Mouse (Mus musculus) heart, embryonic 12.5 days (tissue): Measurements from ENCODE around the gene Gapt. TPM values are rescaled to one million over a fixed set of nuclear protein-coding genes. Genes with fewer than 3 reads are reported as not detected.
"Not testable (repeated sequence)": the region's sequence is repeated elsewhere in the genome, so short reads cannot be mapped to it uniquely, and the experiment has no call there.

Experiments
- ATAC-seq: fragments of 200-750 bp; cut with Nextera tagmentation; 2 replicates; pipeline ENCODE4 v1.8.0; 2017; ENCODE audit warnings: moderate TSS enrichment, moderate library complexity; ENCODE audit not compliant: insufficient number of reproducible peaks, low FRiP score
- H3K27ac ChIP-seq: fragments of 300-500 bp; sonication (generic); 2 replicates; pipeline ENCODE4 v1.5.1; 2016; ENCODE audit warnings: mild to moderate bottlenecking, moderate library complexity; ENCODE audit not compliant: poor library complexity, severe bottlenecking
- H3K27me3 ChIP-seq: fragments of 300-500 bp; sonication (generic); replicated peaks from 2 replicates; pipeline ENCODE4 v1.6.1; 2016; ENCODE audit warnings: mild to moderate bottlenecking, moderate library complexity
- H3K36me3 ChIP-seq: fragments of 300-500 bp; sonication (generic); 2 replicates; pipeline ENCODE4 v1.6.1; 2016; ENCODE audit warnings: mild to moderate bottlenecking, moderate library complexity
- H3K4me1 ChIP-seq: fragments of 300-500 bp; sonication (generic); replicated peaks from 2 replicates; pipeline ENCODE4 v1.6.1; 2016; ENCODE audit warnings: mild to moderate bottlenecking
- H3K4me2 ChIP-seq: fragments of 300-500 bp; sonication (generic); 2 replicates; pipeline ENCODE4 v1.6.1; 2016; ENCODE audit warnings: mild to moderate bottlenecking, moderate library complexity
- H3K4me3 ChIP-seq: fragments of 300-500 bp; sonication (generic); 2 replicates; pipeline ENCODE4 v1.5.1; 2016; ENCODE audit warnings: mild to moderate bottlenecking
- H3K9ac ChIP-seq: fragments of 300-500 bp; sonication (generic); 2 replicates; pipeline ENCODE4 v1.6.1; 2016; ENCODE audit warnings: mild to moderate bottlenecking, moderate library complexity
- H3K9me3 ChIP-seq: fragments of 300-500 bp; sonication (generic); replicated peaks from 2 replicates; pipeline ENCODE4 v1.6.1; 2016; ENCODE audit warnings: mild to moderate bottlenecking, moderate library complexity
- WGBS: fragments of 180-500 bp; shearing (Covaris S2); methylation state at CpG from one replicate; pipeline ENCODE4 v1.1.7; 2016; 5-methylcytosine and 5-hydroxymethylcytosine counted together
- polyA plus RNA-seq: library from polyadenylated mRNA; unstranded; fragments of >200 nt; fragmentation: Nextera tagmentation; extraction: Ambion mirVana; gene quantifications from 2 replicates; pipeline ENCODE4 v1.2.1, GENCODE M21; 2016

Gapt gene
- polyA plus RNA-seq, 1 experiment from 2014 or later, result 0.15 TPM

GRCm38 (mm10) chr13:110394291-110395178 is 37.5 kb upstream of the Gapt start, which contains the start of gene Plk2:
Plk2 (plus strand) TSS chr13:110395046.
- Histone ChIP-seq H3K36me3 (peaks cover 29% of the 10 kb centered on the region), H3K27ac (peak within 1 kb of the TSS; percentile 90), H3K9ac (peak within 1 kb of the TSS; percentile 100), H3K4me3 (peak within 1 kb of the TSS; percentile 97), H3K27me3 (no peaks in the 10 kb centered on the region), H3K9me3 (no peaks in the 10 kb centered on the region), H3K4me1 (peaks cover 33% of the 10 kb centered on the region), H3K4me2 (peak within 1 kb of the TSS; percentile 85)
- peak; percentile 93 for ATAC-seq
- WGBS, result under 1% methylated on average over 71 of the region's 71 CpGs

GRCm38 (mm10) chr13:110392631-110393030 is 35.6 kb upstream of the Gapt start:
- Histone ChIP-seq H3K9ac (no peak overlapping the region), H3K27ac (no peak overlapping the region), H3K4me3 (no peak overlapping the region), H3K36me3 (peaks cover 10% of the 10 kb centered on the region), H3K27me3 (no peaks in the 10 kb centered on the region), H3K9me3 (no peaks in the 10 kb centered on the region), H3K4me1 (peaks cover 15% of the 10 kb centered on the region), H3K4me2 (no peak overlapping the region)
- 48% methylated on average over 3 of the region's 3 CpGs for WGBS
- ATAC-seq, result no peak

GRCm38 (mm10) chr13:110392210-110392609 is 35.2 kb upstream of the Gapt start:
- Histone ChIP-seq H3K9ac (no peak overlapping the region), H3K27me3 (no peaks in the 10 kb centered on the region), H3K4me3 (no peak overlapping the region), H3K27ac (no peak overlapping the region), H3K4me2 (no peak overlapping the region), H3K9me3 (no peaks in the 10 kb centered on the region), H3K36me3 (peaks cover 8% of the 10 kb centered on the region), H3K4me1 (peaks cover 12% of the 10 kb centered on the region; the same call in 1 of the 2 replicates)
- 17% methylated on average over 8 of the region's 8 CpGs for WGBS
- ATAC-seq, result no peak

GRCm38 (mm10) chr13:110384514-110384913 is 27.5 kb upstream of the Gapt start:
- ATAC-seq, result no peak
- Histone ChIP-seq H3K4me1 (peaks cover under 1% of the 10 kb centered on the region; the same call in 1 of the 2 replicates), H3K27ac (no peak overlapping the region), H3K36me3 (no peaks in the 10 kb centered on the region), H3K4me2 (no peak overlapping the region), H3K27me3 (no peaks in the 10 kb centered on the region), H3K9me3 (no peaks in the 10 kb centered on the region), H3K4me3 (no peak overlapping the region), H3K9ac (no peak overlapping the region)
- 62% methylated on average over 6 of the region's 6 CpGs for WGBS

GRCm38 (mm10) chr13:110382447-110382901 is 25.5 kb upstream of the Gapt start:
- ATAC-seq, result no peak
- no peak overlapping the region for H3K4me2 ChIP-seq
- 18% methylated on average over 5 of the region's 5 CpGs for WGBS

GRCm38 (mm10) chr13:110369673-110370072 is 12.7 kb upstream of the Gapt start:
- ATAC-seq, result no peak
- Histone ChIP-seq H3K27me3 (no peaks in the 10 kb centered on the region), H3K4me2 (no peak overlapping the region)

More at GRCm38 (mm10) chr13:110382447-110382901, 25.5 kb upstream of the Gapt start:
- Histone ChIP-seq H3K36me3 (no peaks in the 10 kb centered on the region), H3K9me3 (no peaks in the 10 kb centered on the region), H3K9ac (no peak overlapping the region), H3K27ac (no peak overlapping the region), H3K4me3 (no peak overlapping the region), H3K27me3 (no peaks in the 10 kb centered on the region), H3K4me1 (peaks cover 8% of the 10 kb centered on the region)

GRCm38 (mm10) chr13:110368556-110369040 is 11.6 kb upstream of the Gapt start:
- not testable (repeated sequence) for H3K36me3 ChIP-seq, H3K27me3 ChIP-seq, H3K4me1 ChIP-seq, H3K4me2 ChIP-seq, H3K27ac ChIP-seq, H3K9me3 ChIP-seq, ATAC-seq, H3K4me3 ChIP-seq, H3K9ac ChIP-seq
- 54% methylated on average over 6 of the region's 6 CpGs for WGBS

More at GRCm38 (mm10) chr13:110369673-110370072, 12.7 kb upstream of the Gapt start:
- Histone ChIP-seq H3K9me3 (no peaks in the 10 kb centered on the region), H3K4me1 (no peaks in the 10 kb centered on the region), H3K4me3 (no peak overlapping the region), H3K9ac (no peak overlapping the region), H3K36me3 (no peaks in the 10 kb centered on the region), H3K27ac (no peak overlapping the region)
- 76% methylated on average over 1 of the region's 1 CpGs for WGBS

GRCm38 (mm10) chr13:110367961-110368555 is 11.1 kb upstream of the Gapt start:
- no peaks in the 10 kb centered on the region for H3K27me3 ChIP-seq
- no peaks in the 10 kb centered on the region for H3K36me3 ChIP-seq
- H3K27ac ChIP-seq, result no peak overlapping the region
- WGBS, result 49% methylated on average over 3 of the region's 3 CpGs
- H3K4me3 ChIP-seq, result no peak overlapping the region
- H3K4me1 ChIP-seq, result no peaks in the 10 kb centered on the region
- H3K4me2 ChIP-seq, result no peak overlapping the region
- H3K9ac ChIP-seq, result no peak overlapping the region
- H3K9me3 ChIP-seq, result no peaks in the 10 kb centered on the region
- ATAC-seq, result no peak

GRCm38 (mm10) chr13:110366477-110366876 is 9.5 kb upstream of the Gapt start:
- no peak for ATAC-seq
- H3K27ac ChIP-seq, result no peak overlapping the region
- no peak overlapping the region for H3K4me2 ChIP-seq
- H3K27me3 ChIP-seq, result no peaks in the 10 kb centered on the region
- no peaks in the 10 kb centered on the region for H3K4me1 ChIP-seq
- H3K9me3 ChIP-seq, result no peaks in the 10 kb centered on the region
- no peaks in the 10 kb centered on the region for H3K36me3 ChIP-seq
- H3K4me3 ChIP-seq, result no peak overlapping the region
- no peak overlapping the region for H3K9ac ChIP-seq
- WGBS, result 77% methylated on average over 3 of the region's 3 CpGs

GRCm38 (mm10) chr13:110363722-110364121 is 6.7 kb upstream of the Gapt start:
- Histone ChIP-seq H3K4me1 (no peaks in the 10 kb centered on the region), H3K9ac (no peak overlapping the region), H3K4me3 (no peak overlapping the region), H3K27ac (no peak overlapping the region), H3K4me2 (no peak overlapping the region), H3K9me3 (no peaks in the 10 kb centered on the region), H3K36me3 (no peaks in the 10 kb centered on the region), H3K27me3 (no peaks in the 10 kb centered on the region)
- WGBS, result 76% methylated on average over 6 of the region's 6 CpGs
- ATAC-seq, result no peak

GRCm38 (mm10) chr13:110351051-110351450 is 5.9 kb downstream of the Gapt start:
- no peak overlapping the region for H3K27ac ChIP-seq
- H3K27me3 ChIP-seq, result no peaks in the 10 kb centered on the region
- no peaks in the 10 kb centered on the region for H3K36me3 ChIP-seq
- H3K9ac ChIP-seq, result no peak overlapping the region
- no peak overlapping the region for H3K4me3 ChIP-seq
- no peaks in the 10 kb centered on the region for H3K4me1 ChIP-seq
- no peak for ATAC-seq
- 72% methylated on average over 6 of the region's 6 CpGs for WGBS
- no peaks in the 10 kb centered on the region for H3K9me3 ChIP-seq
- H3K4me2 ChIP-seq, result no peak overlapping the region
